In genomic region chr15:28037651-28038050, GRCm38 (mm10) we compare ENCODE assay signal across 16 mouse cellular contexts.
"Had no signal": no experiment of that assay in that cellular context is flagged by ENCODE, and none has a peak within 500 bp of the region (broad histone marks: within the 10 kb centered on the region; RNA-seq: fewer than 3 reads in every experiment).

No protein-coding gene starts in this region.

- H3K36me3 ChIP-seq: neural tube, embryonic 13.5 days; neural tube, embryonic 15.5 days; stomach, embryonic 15.5 days had no signal

- DNase-seq: retina, postnatal 1 day; right cerebral cortex, adult 18-20 months; right cerebral cortex, postnatal 14 days; right cerebral cortex, postnatal 25 days; right cerebral cortex, postnatal 4 days; spleen, adult 18-20 months; thymus, adult 18-20 months; thymus, adult 2 months; thymus, postnatal 14 days; thymus, postnatal 25 days; thymus, postnatal 36 days; thymus, postnatal 4 days had no signal

- H3K9me3 ChIP-seq: neural tube, embryonic 13.5 days; neural tube, embryonic 15.5 days; stomach, embryonic 15.5 days had no signal

- H3K27me3 ChIP-seq: neural tube, embryonic 13.5 days; neural tube, embryonic 15.5 days; stomach, embryonic 15.5 days had no signal

- H3K9ac ChIP-seq: neural tube, embryonic 13.5 days; neural tube, embryonic 15.5 days; stomach, embryonic 15.5 days had no signal

- H3K4me2 ChIP-seq: neural tube, embryonic 13.5 days; neural tube, embryonic 15.5 days; stomach, embryonic 15.5 days had no signal

- H3K27ac ChIP-seq: neural tube, embryonic 13.5 days; neural tube, embryonic 15.5 days; stomach, embryonic 15.5 days; stomach, postnatal 0 days had no signal

- H3K4me3 ChIP-seq: neural tube, embryonic 13.5 days; neural tube, embryonic 15.5 days; stomach, embryonic 15.5 days had no signal
